Mouse (Mus musculus): ENCODE measurements at regions not wholly inside any gene's neighbourhood (a gene's known extent, or its start where the extent isn't known, plus 50 kb on each side); places are given as distances from the start of the nearest gene placed in this dataset.
A peak's percentile ranks its signal among the peaks of the same experiment; 100 is the strongest.

DNA sequence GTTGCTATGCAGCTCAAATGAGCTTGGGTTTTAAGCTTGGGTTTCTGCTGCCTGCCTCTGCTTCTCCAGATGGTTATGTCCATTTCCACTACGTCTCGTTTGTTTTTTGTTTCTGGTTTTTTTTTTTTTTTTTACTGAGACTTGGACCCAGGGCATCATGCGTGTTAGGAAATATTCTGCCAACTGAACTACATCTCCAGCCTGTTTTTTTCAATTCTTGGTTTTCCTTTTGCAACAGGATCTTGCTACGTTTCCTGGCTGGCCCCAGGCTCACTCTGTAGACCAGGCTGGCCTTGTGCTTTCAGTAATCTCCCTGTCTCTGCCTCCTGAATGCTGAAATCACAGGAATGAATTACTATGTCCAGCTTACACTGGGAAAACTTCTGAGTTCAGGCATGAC lies 96.2 kb upstream of the Zfp217 start:
- WGBS: 48% methylated on average over 4 of the region's 4 CpGs
- H3K4me2 ChIP-seq (replicated peaks; ENCODE audit: low read depth, low read length): no peak overlapping the region
- ATAC-seq (no peak), DNase-seq (ENCODE audit: low spot score) (no peak)
- H3K4me3 ChIP-seq (ENCODE audit: low read depth, low read length): no peak overlapping the region
- no peaks in the 10 kb centered on the region for H3K27me3 ChIP-seq (replicated peaks; ENCODE audit: insufficient read depth, low read length)
- H3K4me1 ChIP-seq (ENCODE audit: insufficient read depth, low read depth, low read length): no peaks in the 10 kb centered on the region
- H3K36me3 ChIP-seq (ENCODE audit: insufficient read depth, low read length): no peaks in the 10 kb centered on the region
- no peaks in the 10 kb centered on the region for H3K9me3 ChIP-seq (ENCODE audit: low read length)
- H3K9ac ChIP-seq (replicated peaks; ENCODE audit: low read depth): no peak overlapping the region
- H3K27ac ChIP-seq (ENCODE audit: low read length): no peak overlapping the region
- TF ChIP-seq EP300 (IDR thresholded peaks at IDR 0.05): no peak
- TF ChIP-seq CTCF (IDR thresholded peaks at IDR 0.05): no peak

DNA sequence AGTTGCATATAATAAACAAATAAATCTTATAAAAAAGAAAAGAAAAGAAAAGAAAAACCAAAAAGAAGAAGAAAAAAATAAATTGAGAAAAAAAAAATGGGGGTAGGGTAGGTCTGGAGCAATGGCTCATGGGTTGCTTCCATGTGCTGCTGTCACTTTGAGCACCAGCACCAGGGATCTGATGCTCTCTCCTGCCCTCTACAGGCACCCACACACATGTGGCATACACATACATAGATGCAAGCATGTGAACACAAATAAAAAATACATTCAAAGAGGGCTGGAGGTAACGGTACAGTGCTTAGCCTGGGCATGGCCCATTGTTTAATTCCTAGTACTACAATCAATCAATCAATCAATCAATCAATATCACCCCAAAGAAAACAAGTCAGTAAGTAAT lies 90.1 kb upstream of the Zfp217 start:
- H3K4me2 ChIP-seq (replicated peaks; ENCODE audit: low read depth, low read length): no peak overlapping the region
- no peaks in the 10 kb centered on the region for H3K9me3 ChIP-seq (ENCODE audit: low read length)
- 68% methylated on average over 1 of the region's 1 CpGs for WGBS
- H3K27ac ChIP-seq (ENCODE audit: low read length): no peak overlapping the region
- ATAC-seq (no peak), DNase-seq (ENCODE audit: low spot score) (no peak)
- no peaks in the 10 kb centered on the region for H3K36me3 ChIP-seq (ENCODE audit: insufficient read depth, low read length)
- H3K9ac ChIP-seq (replicated peaks; ENCODE audit: low read depth): no peak overlapping the region
- H3K4me3 ChIP-seq (ENCODE audit: low read depth, low read length): no peak overlapping the region
- H3K27me3 ChIP-seq (replicated peaks; ENCODE audit: insufficient read depth, low read length): no peaks in the 10 kb centered on the region
- no peaks in the 10 kb centered on the region for H3K4me1 ChIP-seq (ENCODE audit: insufficient read depth, low read depth, low read length)
- TF ChIP-seq CTCF (IDR thresholded peaks at IDR 0.05) (peak; percentile 60), EP300 (IDR thresholded peaks at IDR 0.05) (no peak)

DNA sequence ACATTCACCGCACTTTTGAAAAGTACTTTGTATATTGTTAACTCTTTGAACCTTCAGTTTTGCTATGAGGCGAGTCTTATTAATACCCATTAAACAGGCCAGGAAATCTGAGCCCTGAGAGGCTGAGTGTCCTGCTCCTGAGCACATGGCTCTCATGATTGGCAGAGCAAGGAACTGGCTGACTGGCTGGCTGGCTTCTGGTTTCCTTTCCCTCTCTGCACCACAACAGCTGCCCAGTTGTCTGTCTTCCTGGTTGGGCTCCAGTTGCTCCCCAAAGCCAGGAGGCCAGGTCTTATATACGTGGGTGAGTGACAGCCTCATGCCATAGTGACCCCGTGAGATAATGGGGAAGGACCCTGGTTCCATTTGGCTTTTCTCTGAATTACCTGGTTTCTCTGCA lies 85.5 kb upstream of the Zfp217 start:
- no peak overlapping the region for H3K9ac ChIP-seq (replicated peaks; ENCODE audit: low read depth)
- H3K4me1 ChIP-seq (ENCODE audit: insufficient read depth, low read depth, low read length): no peaks in the 10 kb centered on the region
- H3K27ac ChIP-seq (ENCODE audit: low read length): no peak overlapping the region
- ATAC-seq (no peak), DNase-seq (ENCODE audit: low spot score) (no peak)
- no peak overlapping the region for H3K4me3 ChIP-seq (ENCODE audit: low read depth, low read length)
- 70% methylated on average over 4 of the region's 4 CpGs for WGBS
- H3K36me3 ChIP-seq (ENCODE audit: insufficient read depth, low read length): no peaks in the 10 kb centered on the region
- TF ChIP-seq EP300 (IDR thresholded peaks at IDR 0.05): no peak
- TF ChIP-seq CTCF (IDR thresholded peaks at IDR 0.05): no peak
- no peak overlapping the region for H3K4me2 ChIP-seq (replicated peaks; ENCODE audit: low read depth, low read length)
- no peaks in the 10 kb centered on the region for H3K27me3 ChIP-seq (replicated peaks; ENCODE audit: insufficient read depth, low read length)
- H3K9me3 ChIP-seq (ENCODE audit: low read length): no peaks in the 10 kb centered on the region

DNA sequence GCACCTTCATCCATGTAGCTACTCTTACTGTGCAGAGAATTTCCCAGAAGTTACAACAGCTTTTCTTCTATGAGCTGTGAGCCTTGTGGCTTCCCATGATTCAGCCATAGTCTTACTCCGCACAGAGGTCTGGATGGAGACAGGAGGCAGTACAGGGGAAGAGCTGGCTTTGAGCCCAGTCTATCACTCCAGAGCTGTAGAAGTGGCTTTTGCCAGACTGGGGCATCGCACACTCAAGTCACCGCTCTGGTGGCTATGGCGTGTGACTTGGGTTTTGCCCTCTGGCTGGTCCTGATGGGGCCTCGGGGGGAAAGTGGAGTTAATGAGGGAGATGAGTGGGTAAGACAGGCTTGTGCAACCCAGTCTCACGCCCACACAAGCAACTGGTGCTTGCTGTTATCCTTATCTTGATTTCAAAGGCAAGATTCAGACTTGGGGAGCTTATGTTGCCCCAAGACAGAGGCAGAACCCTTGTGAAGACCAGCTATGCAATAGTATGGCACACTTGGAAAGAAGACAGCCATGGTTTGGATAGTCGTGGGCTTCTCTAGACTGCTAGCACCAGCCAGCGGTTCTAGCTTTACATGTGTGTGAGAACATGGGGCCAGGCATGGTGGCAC lies 81.7 kb upstream of the Zfp217 start:
- TF ChIP-seq CTCF (IDR thresholded peaks at IDR 0.05) (no peak), EP300 (IDR thresholded peaks at IDR 0.05) (no peak)
- no peak for DNase-seq (ENCODE audit: low spot score)
- ATAC-seq: no peak

DNA sequence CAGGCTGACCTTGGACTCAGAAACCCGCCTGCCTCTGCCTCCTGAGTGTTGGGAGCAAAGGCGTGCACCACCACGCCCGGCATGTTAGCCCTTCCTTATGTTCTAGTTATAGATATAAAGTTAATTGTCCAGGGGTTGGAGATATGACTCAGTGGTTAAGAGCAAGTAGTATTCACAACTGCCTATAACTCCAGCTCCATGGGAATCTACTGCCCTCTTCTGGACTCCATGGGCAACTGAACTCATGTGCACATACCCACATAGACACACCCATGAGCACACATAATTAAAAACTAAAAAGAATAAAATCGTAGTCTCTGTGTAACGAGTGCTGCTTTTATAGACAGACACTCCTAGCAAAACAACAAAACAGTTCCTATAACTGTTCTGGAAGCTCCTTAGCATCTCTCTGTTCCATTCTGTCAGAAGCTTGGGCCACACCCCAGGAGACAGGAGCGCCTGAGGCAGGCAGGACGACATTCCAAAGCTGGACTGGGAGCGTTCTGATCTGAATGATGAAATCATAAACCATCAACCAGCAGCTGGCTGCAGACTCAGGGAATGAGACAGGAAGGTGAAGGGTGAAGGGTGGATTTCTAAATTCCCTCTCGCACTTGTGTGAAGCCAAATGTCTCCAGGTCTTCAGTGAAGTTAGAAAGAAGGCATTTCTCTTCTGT lies 80.6 kb upstream of the Zfp217 start:
- no peaks in the 10 kb centered on the region for H3K9me3 ChIP-seq (ENCODE audit: low read length)
- H3K36me3 ChIP-seq (ENCODE audit: insufficient read depth, low read length): no peaks in the 10 kb centered on the region
- peak; percentile 39 for DNase-seq (ENCODE audit: low spot score)
- no peak overlapping the region for H3K4me3 ChIP-seq (ENCODE audit: low read depth, low read length)
- no peaks in the 10 kb centered on the region for H3K27me3 ChIP-seq (replicated peaks; ENCODE audit: insufficient read depth, low read length)
- H3K4me1 ChIP-seq (ENCODE audit: insufficient read depth, low read depth, low read length): no peaks in the 10 kb centered on the region
- no peak overlapping the region for H3K9ac ChIP-seq (replicated peaks; ENCODE audit: low read depth)
- ATAC-seq: peak; percentile 30; the same call in 1 of the 2 replicates
- no peak overlapping the region for H3K4me2 ChIP-seq (replicated peaks; ENCODE audit: low read depth, low read length)
- TF ChIP-seq CTCF (IDR thresholded peaks at IDR 0.05): peak; percentile 34
- no peak for TF ChIP-seq EP300 (IDR thresholded peaks at IDR 0.05)
- 72% methylated on average over 10 of the region's 10 CpGs for WGBS
- H3K27ac ChIP-seq (ENCODE audit: low read length): no peak overlapping the region

More for the DNA sequence above, 81.7 kb upstream of the Zfp217 start:
- no peaks in the 10 kb centered on the region for H3K4me1 ChIP-seq (ENCODE audit: insufficient read depth, low read depth, low read length)
- no peak overlapping the region for H3K27ac ChIP-seq (ENCODE audit: low read length)
- no peak overlapping the region for H3K4me2 ChIP-seq (replicated peaks; ENCODE audit: low read depth, low read length)
- H3K36me3 ChIP-seq (ENCODE audit: insufficient read depth, low read length): no peaks in the 10 kb centered on the region
- H3K9ac ChIP-seq (replicated peaks; ENCODE audit: low read depth): no peak overlapping the region
- no peaks in the 10 kb centered on the region for H3K27me3 ChIP-seq (replicated peaks; ENCODE audit: insufficient read depth, low read length)
- WGBS: 58% methylated on average over 8 of the region's 8 CpGs
- H3K4me3 ChIP-seq (ENCODE audit: low read depth, low read length): no peak overlapping the region
- no peaks in the 10 kb centered on the region for H3K9me3 ChIP-seq (ENCODE audit: low read length)

DNA sequence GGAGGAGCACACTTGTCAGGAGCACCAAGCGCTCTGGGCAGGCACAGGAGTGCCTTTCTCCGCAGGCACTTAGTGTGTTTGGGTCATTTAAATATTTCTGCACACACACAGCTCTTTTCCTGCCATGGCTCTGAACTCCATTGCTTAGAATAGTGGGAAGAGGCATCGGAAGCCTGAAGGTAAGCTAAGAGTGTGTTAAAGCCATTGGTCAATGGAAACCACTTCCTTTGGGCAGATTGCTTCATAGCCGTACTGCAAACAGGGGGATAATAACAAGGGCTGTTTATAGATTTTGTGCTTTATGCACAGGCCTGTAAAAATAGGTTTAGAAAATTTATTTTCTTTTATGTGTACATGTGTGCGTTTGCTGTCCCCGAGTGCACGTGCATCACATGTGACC lies 76.0 kb upstream of the Zfp217 start:
- Histone ChIP-seq H3K4me2 (replicated peaks; ENCODE audit: low read depth, low read length) (no peak overlapping the region), H3K27me3 (replicated peaks; ENCODE audit: insufficient read depth, low read length) (no peaks in the 10 kb centered on the region), H3K4me1 (ENCODE audit: insufficient read depth, low read depth, low read length) (peaks cover 4% of the 10 kb centered on the region; the same call in 1 of the 2 replicates), H3K36me3 (ENCODE audit: insufficient read depth, low read length) (no peaks in the 10 kb centered on the region), H3K27ac (ENCODE audit: low read length) (no peak overlapping the region), H3K9ac (replicated peaks; ENCODE audit: low read depth) (no peak overlapping the region), H3K4me3 (ENCODE audit: low read depth, low read length) (no peak overlapping the region), H3K9me3 (ENCODE audit: low read length) (no peaks in the 10 kb centered on the region)
- no peak for ATAC-seq
- no peak for DNase-seq (ENCODE audit: low spot score)
- no peak for TF ChIP-seq CTCF (IDR thresholded peaks at IDR 0.05)
- no peak for TF ChIP-seq EP300 (IDR thresholded peaks at IDR 0.05)
- 65% methylated on average over 7 of the region's 7 CpGs for WGBS
